Mouse (Mus musculus): ENCODE measurements around the gene Lhfp. TPM values are rescaled to one million over a fixed set of nuclear protein-coding genes. Genes with fewer than 3 reads are reported as not detected.
"Not testable (repeated sequence)": the region's sequence is repeated elsewhere in the genome, so short reads cannot be mapped to it uniquely, and the experiment has no call there.

Lhfp gene
- total RNA-seq, 2 experiments from 2014 or later: 27.2 to 31.6 TPM

GRCm38 (mm10) chr3:53253223-53253832 is 212.0 kb downstream of the Lhfp start:
- no peak for DNase-seq (ENCODE audit: low spot score in 2 of 2)

GRCm38 (mm10) chr3:53258657-53259158 is 217.4 kb downstream of the Lhfp start:
- DNase-seq (ENCODE audit: low spot score in 2 of 2): peak in 1 of 2 experiments; percentile 29

GRCm38 (mm10) chr3:53266116-53266515 is 224.8 kb downstream of the Lhfp start:
- no peak for DNase-seq (ENCODE audit: low spot score in 2 of 2)

GRCm38 (mm10) chr3:53267046-53267445 is 225.7 kb downstream of the Lhfp start:
- DNase-seq (ENCODE audit: low spot score in 2 of 2): no peak

GRCm38 (mm10) chr3:53273220-53273619 is 231.9 kb downstream of the Lhfp start:
- no peak for DNase-seq (ENCODE audit: low spot score in 2 of 2)

DNA sequence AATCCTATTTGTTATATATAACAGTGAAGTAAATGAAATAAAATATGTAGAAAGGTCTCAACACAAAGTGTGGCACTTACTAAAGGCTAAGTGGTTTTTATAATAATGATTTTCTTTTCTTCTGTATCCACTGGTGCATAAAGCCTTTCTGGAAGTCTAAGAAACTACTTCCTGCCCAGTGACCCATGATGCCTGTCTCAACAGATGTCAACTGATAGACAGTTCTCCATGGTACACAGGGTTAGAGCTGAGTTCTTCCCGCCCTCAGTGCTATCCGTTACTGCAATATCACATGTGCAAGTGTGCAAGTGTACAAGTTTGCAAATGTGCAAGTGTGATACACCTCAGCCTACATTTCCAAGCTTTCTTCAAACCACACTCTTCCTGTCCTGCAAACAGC is 236.7 kb downstream of the Lhfp start:
- DNase-seq (ENCODE audit: low spot score in 2 of 2): no peak

DNA sequence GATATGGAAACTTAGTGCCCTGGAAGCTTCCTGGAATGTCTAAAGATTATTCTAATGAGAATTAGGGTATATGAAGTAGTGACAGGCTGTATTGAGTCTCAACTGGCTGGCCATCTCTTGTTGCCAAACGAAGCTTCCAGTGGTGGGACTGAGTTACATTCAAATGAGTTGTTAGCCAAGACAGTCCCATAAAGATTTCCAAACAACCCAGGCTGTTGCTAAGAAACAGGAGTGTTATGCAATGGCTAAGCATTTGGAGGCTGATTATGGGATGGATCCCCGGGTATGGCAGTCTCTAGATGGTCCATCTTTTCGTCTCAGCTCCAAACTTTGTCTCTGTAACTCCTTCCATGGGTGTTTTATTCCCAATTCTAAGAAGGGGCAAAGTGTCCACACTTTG is 240.7 kb downstream of the Lhfp start:
- not testable (repeated sequence) for DNase-seq (ENCODE audit: low spot score in 2 of 2)

DNA sequence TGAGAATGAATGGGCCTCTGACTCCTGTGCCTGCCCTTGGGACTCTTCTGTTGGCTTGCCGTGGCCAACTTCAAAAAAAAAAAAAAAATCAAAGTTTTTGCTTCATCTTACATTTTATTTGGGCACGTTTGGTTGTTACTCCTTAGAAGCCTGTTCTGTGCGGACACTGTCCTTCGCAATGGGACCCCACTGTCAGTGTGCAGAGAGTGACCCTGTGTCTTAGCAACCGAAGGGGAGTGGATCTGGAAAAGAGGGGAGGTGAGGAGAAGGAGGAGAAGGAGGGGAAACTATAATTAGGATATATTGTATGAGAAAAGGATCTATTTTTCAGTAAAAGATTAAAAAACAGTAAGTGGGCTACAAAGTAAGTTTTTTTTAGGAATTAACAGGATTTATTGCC is 242.7 kb downstream of the Lhfp start:
- DNase-seq (ENCODE audit: low spot score in 2 of 2): no peak

DNA sequence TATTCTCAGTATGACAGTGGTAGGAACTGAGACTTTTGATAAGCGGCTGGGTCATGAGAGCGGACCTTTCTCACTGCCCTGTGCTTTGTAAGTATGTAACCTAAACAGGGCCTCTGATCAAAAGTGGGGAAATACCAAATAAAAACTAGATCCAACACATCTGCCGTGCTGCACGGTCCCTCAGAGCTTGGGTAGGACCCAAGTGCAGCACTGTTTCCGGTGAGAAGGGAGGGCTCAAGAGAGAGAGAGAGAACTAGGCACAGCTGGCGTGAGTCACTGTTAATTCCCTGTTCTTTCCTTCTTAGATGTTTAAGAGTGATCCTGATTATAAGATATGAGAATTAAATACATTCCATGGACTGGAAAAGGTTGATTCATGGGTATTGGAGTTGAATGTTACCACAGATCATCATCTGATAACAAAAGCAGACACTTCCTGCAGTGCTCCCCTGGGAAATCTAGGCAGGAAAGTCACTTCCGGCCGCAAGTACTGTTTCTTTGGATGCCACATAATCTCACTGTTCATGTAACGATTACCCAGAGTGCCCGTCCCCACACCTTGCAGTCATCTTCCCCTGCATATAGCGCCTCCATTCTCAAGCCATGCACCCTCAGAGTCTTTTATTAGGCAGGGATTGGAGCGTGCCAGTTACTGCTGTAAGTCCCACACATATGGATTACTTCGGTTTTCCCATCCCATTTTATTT is 243.3 kb downstream of the Lhfp start:
- no peak for DNase-seq (ENCODE audit: low spot score in 2 of 2)

GRCm38 (mm10) chr3:53288662-53289061 is 247.3 kb downstream of the Lhfp start:
- DNase-seq (ENCODE audit: low spot score in 2 of 2): no peak

- DNase-seq (ENCODE audit: low spot score in 2 of 2): peak; percentile 7 to 34
These were observed 248.4 kb downstream of the Lhfp start for GRCm38 (mm10) chr3:53289589-53290219.

DNA sequence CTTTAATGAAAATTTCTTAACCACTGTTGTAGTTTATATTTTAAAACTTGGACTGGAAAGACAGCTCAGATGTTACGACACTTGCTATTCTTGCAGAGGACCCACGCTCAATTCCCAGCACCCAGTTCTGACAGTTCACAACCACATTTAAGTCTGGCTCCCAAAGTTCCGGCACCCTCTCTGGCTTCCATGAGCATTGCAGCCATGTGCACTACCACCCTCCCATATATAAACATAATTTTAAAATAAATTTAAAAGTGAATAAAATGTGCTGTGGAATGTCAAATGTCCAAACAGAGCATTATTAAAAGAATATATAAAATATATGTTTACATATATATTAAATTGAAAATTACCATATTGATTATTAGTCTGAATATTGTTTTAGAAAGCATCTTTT is 249.9 kb downstream of the Lhfp start:
- DNase-seq (ENCODE audit: low spot score in 2 of 2): no peak

DNA sequence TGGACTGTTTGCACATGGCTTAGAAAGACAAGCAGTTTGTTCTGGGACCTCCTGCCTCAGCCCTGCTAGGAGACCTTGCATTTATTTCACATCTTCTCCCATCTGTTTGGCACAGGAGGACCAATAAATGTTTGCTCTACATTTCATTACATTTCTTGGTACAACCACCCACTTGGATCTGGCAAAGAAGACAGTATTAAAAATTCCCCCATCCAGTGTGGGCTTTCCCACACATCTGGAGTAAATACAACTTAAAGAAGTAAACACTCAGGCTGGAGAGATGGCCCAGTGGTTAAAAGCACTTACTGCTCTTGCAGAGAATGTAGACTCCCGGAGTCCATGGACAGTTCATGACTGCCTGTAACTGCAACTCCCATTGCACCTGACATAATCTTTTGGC is 250.6 kb downstream of the Lhfp start:
- DNase-seq (ENCODE audit: low spot score in 2 of 2): no peak

DNA sequence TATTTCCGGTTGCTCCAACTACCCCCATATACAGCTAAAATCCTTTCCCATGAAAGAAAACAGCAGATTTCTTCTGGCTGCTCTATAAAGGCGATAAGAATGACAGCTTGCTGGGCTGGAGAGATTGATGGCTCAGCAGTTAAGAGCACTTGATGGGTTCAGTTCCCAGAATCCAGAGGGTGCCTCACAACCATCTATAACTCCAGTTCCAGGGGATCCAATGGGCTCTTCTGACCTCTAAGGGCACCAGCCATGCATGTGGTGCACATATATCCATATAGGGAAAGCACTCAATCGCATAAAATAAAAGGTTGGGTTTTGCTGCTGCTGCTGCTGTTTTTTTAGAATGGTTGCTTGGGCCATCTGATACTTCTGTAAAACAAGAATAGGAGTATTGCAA is 251.1 kb downstream of the Lhfp start:
- DNase-seq (ENCODE audit: low spot score in 2 of 2): no peak

GRCm38 (mm10) chr3:53292979-53293378 is 251.7 kb downstream of the Lhfp start:
- no peak for DNase-seq (ENCODE audit: low spot score in 2 of 2)

DNA sequence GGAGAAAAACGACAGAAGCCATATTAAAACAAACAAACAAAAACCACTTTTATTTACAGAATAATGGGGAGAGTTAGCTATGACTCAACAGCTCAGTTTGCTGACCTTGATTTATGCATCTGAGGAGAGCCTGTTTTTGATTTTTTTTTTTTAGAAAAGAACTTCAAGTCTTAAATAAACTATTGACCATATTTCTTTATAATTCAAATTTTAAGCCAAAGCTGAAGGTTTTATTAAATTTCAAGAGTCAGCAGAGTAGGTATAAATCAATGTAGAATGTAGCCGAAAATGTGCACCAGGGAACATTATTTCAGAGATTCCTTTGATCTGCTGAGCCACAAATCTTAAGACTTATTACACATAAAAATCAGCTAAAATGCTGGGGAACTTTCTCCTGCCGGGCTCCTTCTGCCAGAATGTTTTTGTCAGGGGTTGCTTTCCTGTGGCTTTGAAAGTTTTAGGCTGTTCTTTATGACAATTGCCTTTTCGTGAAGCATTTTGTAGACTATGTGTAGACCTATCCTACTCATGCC is 252.6 kb downstream of the Lhfp start:
- DNase-seq (ENCODE audit: low spot score in 2 of 2): no peak

- no peak for DNase-seq (ENCODE audit: low spot score in 2 of 2)
These were observed 253.5 kb downstream of the Lhfp start for GRCm38 (mm10) chr3:53294855-53295254.

DNA sequence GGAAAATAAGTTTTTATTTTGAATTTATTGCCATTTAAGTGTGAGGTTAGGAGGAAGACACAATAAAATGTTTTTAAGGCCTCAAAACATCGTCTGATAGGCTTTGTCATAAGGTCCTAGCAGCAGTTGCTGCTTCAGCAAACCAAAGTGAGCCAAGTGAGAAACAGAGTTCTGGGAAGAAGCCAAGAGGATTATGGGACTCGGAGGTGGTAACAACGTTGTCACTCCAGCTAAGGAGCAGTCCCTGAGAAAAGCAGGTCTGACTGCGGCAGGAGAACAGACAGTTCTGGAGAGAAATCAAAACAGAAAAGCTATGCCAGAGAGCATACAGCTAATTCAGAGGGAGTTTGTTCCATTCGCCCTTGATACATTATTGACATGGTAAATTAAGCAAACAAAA is 260.5 kb downstream of the Lhfp start:
- DNase-seq (ENCODE audit: low spot score in 2 of 2): no peak

DNA sequence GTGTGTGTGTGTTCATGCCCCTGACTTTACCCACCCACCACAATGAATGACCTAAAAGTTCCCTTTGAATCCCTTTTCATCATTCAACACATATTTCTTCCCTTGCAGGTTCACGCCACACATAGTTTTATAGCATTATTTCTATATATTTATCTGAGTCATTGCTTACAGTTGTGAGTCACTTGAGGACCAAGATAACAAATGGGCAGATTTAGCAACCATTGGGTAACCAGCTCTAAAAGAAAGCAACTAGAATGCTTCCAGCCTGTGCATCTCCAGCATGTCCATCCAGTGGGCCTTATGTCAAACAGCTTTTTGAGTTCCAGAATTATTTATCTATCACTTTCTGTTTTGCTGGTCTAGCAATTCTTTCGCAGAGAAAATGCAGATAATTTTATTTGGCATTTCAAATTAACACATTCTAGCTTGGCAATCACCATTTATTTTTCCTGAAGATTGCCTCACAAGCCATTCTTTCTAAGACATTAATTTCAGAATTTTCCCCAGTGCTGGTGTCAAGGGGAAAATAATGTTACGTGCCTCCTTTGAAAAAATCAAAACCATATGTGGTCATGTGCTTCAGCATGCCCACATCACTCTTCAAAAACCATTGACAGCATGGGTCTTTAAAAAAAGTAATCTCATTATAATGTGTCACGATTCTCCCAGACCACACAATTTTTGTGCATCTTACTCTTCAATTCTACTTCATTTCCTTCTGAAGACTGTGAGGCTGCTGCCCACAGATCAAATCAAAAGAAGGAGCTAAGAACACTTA is 263.0 kb downstream of the Lhfp start:
- no peak for DNase-seq (ENCODE audit: low spot score in 2 of 2)

DNA sequence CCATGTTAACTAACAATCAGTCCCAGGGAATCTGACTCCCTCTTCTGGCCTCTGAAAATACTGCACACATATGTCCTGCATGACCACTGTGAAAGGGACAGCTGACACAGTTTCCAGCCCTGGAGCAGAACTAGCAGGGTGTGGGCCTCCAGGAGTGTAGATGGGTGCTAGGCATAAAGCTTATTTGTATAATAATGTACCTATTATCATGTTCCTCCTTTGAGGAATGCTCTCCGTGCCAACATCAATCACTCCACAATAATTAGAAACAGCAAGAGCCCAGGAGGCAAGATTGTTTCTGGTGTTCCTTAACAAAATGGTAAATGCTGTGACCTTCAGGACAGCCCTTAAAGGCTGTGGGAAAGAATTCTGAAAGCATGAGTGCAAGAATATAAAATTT is 264.5 kb downstream of the Lhfp start:
- no peak for DNase-seq (ENCODE audit: low spot score in 2 of 2)

DNA sequence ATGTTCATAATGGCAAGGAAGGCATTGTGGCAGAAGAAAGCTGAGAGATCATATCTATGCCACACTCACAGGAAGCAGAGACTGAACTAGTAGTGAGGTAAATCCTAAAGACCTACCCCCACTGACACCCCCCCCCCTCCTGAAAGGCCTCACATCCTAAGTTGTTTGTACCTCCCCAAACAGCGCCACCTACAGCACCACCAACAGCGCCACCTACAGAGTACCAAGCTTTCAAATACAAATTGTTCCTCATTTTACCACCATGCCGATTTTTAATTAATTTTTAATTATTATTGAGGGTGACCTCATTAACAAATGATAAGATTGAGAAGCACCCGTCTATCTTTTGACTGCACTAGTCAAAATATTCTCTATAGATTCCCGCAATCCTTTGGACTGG is 267.3 kb downstream of the Lhfp start:
- DNase-seq (ENCODE audit: low spot score in 2 of 2): no peak

Measured in left cerebral cortex, adult 18-20 months (tissue).